Mouse (Mus musculus) naive thymus-derived CD4-positive, alpha-beta T cell, adult 2 months (primary cell): Measurements from ENCODE around the gene Tnks2.

Experiments used
- DNase-seq: peaks from one replicate; pipeline ENCODE4 v3.0.0-alpha.2; 2011; ENCODE audit warnings: low read depth

The Tnks2 gene

DNA sequence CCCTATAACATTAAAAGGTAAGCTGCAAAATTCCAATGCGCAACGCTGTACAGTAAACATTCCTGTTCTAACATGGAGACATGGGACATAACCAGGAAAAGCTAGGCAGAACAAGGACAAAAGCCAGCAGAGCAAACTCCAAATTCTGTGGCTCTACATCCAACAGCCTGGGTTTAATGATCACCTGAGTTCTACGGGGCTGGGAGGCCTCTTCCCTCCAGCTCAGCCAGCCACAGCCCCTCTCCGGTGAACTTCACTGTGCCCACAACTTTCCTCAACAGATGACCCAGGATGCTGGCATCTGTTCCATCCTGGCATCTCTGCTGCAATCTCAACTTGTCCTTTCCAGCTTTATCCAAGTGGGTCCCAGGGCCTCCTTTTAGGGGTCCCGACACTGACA, 6.4 kb upstream of the Tnks2 start:
- no peak for DNase-seq

- DNase-seq: no peak
Measured at GRCm38 (mm10) chr19:36828322-36828721, 5.7 kb upstream of the Tnks2 start.

DNA sequence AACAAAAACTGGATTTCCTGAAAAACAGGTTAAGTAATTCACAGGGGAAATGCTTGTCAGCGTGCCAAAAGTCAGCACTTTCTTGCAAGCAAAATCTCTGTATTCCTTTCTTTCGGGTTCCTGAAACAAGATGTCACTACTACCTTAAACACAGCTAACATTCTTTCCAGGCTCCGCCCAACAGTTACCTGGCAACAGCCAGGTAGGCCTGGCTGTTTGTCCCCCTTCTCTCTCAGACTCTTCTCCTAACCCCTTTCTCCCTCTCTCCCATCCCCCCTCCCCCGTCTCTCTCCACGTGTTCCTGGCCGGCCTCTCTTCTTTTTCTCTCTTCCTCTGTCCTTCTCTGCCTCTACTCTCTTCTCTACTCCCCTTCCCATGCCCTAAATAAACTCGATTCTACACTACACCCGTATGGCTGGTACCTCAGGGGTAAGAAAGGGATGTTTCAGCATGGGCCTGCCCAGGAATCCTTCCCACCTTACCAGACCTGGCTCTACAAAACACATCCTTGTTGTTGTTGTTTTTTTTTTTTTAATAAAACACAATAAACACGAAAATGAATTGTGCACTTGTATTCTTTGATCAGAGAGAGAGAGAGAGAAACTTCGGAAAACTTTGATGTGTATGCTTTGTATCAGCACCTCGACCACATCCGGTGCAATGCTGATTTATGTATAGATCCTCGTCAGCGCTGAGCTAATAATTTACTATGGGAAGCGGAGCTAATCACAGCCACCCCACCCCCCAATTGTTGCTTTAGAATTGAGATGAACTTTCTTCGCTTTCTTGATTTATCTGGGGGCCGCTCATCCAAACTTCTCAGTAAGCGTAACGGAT, 863 bp upstream of the Tnks2 start:
- peak; percentile 83 for DNase-seq

DNA sequence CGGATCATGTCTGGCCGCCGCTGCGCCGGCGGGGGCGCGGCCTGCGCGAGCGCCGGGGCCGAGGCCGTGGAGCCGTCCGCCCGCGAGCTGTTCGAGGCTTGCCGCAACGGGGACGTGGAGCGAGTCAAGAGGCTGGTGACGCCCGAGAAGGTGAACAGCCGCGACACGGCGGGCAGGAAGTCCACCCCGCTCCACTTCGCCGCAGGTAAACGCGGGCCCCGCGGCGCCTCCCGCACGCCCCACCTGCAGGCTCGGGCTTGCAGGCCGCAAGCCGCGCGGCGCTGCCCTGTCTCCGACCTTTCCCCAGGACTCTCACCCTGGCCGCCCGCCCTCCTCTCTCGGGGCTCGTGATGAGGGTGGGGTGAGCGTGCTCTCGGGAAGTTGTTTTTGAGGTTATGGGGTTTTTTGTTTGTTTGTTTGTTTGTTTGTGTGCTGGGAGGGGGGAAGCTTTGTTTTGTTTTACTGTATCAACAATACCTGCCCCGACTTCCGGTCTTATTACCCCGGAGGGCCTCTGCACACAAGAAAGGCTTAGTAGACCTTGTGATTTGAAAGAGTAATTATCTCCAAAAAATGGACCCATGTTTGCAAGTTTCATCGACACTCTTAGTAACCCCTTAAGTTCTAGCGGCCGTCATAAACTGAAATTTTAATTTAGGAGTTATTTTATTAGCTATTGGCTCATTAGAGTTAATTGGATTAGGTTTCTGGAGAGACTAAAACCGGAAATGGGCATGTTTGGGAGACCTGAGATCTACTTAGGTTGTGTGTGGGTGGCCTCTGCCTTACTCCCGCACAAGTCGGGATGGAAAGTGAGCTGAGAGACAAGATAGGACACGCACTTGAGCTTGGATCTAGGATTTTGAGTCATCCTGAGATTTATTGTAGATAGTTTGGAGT, 750 bp downstream of the Tnks2 start:
- DNase-seq: no peak

GRCm38 (mm10) chr19:36836035-36836434, 2.0 kb downstream of the Tnks2 start:
- no peak for DNase-seq

DNA sequence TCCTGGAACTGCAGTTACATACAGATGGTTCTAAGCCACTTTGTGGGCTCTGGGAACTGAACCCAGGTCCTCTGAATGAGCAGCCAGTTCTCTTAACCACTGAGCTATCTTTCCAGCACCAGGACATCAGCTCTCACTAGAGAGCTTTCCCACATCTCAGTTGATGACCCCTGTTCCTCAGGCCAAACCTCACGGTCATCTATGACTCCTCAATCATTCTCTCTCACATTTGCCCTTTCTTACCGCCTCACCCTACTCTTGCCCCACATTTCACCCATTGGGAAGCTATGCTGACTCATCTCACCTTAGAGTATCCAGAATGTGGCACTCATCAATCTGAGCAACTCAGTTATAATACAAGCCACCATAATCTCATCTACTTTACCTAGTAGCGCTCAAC, 6.3 kb downstream of the Tnks2 start:
- no peak for DNase-seq

DNA sequence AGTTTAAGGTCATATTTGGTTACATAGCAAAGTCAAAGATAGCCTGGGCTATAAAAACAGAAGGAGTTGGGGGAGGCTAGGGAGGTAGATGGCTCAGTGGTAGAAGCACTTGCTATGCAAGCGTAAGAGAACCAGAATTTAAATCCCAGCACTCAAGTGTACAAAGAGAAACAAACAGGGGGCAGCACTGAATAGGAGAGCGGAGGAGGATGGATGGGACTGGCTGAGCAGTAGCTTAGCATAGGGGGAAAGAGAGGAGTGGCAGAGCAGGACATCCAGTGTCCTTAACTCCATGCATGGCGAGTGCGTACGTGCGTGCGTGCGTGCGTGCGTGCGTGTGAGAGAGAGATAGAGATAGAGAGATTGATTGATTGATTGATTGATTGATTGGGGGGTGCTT, 9.8 kb downstream of the Tnks2 start:
- no peak for DNase-seq

DNA sequence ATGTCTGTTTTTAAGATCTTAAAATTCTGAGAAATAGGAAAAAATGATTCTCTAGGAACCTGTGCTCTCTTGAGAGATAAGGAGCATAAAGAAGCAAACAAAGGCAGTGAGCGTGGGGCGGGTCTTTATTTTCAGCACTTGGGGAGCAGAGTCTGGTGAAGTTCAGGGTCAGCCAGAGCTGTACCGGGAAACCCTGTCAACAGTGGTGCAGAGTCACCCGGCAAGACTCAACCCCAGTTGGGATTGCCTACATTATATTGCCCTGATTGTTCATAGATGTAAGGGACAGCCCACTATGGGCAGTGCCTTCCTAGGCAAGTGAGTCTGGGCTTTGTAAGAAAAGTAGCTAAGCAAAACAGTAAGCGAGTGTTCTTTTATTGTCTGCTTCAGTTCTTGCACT, 11.9 kb downstream of the Tnks2 start:
- no peak for DNase-seq

GRCm38 (mm10) chr19:36853831-36854230, 19.8 kb downstream of the Tnks2 start:
- no peak for DNase-seq

DNA sequence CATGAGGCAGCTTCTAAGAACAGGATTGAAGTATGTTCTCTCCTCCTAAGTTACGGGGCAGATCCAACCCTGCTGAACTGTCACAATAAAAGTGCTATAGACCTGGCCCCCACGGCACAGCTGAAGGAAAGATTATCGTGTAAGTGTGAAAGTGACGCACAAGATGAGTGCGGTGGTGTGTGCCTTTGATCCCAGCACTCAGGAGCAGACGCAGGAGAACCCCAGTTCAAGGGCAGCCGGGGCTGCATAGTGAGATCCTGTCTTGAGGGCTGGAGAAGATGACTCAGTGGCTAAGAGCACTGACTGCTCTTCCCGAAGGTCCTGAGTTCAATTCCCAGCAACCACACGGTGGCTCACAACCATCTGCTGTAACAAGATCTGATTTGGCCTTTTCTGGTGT, 23.8 kb downstream of the Tnks2 start:
- no peak for DNase-seq

- DNase-seq: no peak
Measured at GRCm38 (mm10) chr19:36860393-36860792, 26.4 kb downstream of the Tnks2 start.

DNA sequence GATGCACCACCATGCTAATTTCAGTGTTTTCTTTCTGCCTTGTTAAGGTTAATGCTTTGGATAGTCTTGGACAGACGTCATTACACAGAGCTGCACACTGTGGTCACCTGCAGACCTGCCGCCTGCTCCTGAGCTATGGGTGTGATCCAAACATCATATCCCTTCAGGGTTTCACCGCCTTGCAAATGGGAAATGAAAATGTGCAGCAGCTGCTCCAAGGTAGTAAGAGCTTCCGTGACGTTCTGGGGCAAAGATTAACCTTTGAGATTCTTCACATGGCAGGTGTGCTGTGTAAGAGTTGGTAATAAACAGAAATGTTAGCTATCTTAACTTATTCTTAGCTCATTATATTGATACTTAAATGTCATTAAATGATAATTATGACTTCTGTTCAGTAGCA, 31.9 kb downstream of the Tnks2 start:
- no peak for DNase-seq

DNA sequence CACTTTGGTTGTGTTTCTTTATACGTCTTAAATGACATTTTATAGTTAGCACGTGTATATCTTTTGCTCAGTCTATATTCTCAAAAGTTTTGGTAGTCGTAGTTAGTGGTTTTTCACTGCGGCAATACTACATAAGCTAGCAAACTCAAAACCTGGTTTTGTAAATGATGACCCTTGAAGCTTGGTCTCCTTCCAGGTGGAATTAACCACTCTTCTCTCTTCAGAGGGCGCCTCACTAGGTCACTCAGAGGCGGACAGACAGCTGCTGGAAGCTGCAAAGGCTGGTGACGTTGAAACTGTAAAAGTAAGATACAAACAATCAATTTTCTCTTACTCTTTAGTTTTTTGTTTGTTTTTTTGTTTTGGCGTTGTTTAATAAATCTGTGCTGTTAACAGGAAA, 33.4 kb downstream of the Tnks2 start:
- no peak for DNase-seq

DNA sequence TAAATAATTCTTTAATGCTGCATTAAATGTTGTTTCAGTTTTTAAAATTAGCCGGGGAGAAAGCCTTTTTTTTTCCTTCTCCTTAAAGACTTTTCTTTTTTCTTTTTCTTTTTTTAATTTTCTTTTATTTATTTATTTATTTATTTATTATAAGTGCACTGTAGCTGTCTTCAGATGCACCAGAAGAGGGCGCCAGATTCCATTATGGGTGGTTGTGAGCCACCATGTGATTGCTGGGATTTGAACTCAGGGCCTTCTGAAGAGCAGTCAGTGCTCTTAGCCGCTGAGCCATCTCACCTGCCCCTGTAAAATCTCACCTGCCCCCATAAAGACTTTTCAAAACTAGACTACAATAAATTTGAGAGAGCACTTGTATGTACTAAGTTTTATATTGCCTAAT, 34.6 kb downstream of the Tnks2 start:
- DNase-seq: peak; percentile 17

- no peak for DNase-seq
Measured at GRCm38 (mm10) chr19:36874651-36875050, 40.6 kb downstream of the Tnks2 start.

GRCm38 (mm10) chr19:36877329-36877728, 43.3 kb downstream of the Tnks2 start:
- DNase-seq: no peak

DNA sequence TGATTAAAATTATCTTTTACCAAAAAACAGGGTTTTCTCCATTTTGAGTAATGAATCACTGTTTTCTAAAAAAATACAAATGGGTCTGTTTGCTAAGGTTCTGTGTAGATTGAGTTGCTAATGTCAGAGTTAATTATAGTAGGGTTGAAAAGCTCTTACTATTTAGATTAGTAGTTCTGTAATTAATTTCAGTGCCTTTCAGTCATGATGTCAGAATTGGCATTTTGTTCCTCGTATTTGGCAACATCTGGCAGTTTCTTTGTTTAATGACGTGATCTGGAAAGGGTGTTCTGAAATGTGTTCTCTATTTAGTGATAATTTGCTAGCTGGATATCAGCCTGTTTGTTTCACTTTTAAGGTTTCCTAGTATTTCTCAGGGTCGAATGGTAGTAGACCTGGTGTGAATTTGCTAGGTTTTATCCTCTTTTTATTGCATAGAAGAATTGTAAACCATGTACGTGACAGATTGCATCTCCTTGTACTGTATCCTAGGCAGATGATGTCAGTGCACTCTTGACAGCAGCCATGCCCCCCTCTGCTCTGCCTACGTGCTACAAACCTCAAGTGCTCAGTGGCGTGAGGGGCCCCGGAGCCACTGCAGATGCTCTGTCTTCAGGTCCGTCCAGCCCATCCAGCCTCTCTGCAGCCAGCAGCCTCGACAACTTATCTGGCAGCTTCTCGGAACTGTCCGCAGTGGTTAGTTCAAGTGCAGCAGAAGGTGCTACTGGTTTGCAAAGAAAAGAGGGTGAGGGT, 44.9 kb downstream of the Tnks2 start:
- DNase-seq: no peak

GRCm38 (mm10) chr19:36883119-36883518, 49.1 kb downstream of the Tnks2 start:
- DNase-seq: peak; percentile 55

GRCm38 (mm10) chr19:36886316-36886715, 52.3 kb downstream of the Tnks2 start:
- no peak for DNase-seq

GRCm38 (mm10) chr19:36887706-36888105, 53.7 kb downstream of the Tnks2 start:
- no peak for DNase-seq

- no peak for DNase-seq
Measured at GRCm38 (mm10) chr19:36891746-36892145, 57.7 kb downstream of the Tnks2 start.

DNA sequence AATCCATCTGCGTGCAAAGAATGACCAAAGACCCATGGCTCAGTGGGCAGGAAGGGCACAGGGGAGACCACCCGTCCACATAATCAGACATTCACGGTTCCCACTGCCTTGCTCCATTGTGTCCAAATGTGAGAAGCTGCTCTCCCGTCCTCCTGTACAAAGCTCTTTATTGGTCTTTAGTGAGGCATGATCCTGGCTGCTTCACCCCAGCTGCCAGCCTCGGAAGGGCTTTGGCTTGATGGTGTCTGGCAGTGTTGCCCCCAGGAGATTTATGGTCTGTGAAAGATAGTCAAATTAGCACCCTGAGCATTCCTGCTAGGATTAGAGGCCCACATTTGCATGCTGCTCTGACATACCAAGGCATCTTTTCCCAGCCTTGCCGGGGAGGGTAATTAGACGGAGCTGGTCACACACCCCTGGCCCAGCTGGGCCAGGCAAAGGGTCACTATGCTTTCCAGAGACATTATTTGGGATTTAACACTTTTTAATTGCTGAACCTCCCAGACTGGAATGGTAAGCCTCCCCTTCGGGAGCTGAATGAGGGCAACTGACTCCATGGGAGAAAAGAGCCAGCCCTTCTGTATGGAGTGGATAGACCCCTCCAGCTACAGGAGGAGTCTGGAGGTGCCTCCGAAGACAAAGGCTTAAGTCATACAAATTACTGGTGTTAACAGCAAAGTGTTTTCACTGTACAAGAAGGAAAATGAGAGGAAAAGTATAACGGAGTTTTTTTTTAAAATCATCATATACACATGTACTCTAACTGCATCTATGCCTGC, 62.9 kb downstream of the Tnks2 start:
- no peak for DNase-seq
